Mouse (Mus musculus) lung, postnatal 0 days (tissue): ENCODE measurements at regions not wholly inside any gene's neighbourhood (a gene's known extent, or its start where the extent isn't known, plus 50 kb on each side); places are given as distances from the start of the nearest gene placed in this dataset.

Experiments
- CTCF ChIP-seq: IDR thresholded peaks from 2 replicates; pipeline ENCODE4 v1.5.1; 2016; ENCODE audit warnings: antibody characterized with exemption, mild to moderate bottlenecking
- EP300 ChIP-seq: IDR thresholded peaks from 2 replicates; pipeline ENCODE4 v1.6.1; 2016; ENCODE audit warnings: antibody characterized with exemption, mild to moderate bottlenecking, control low read depth

GRCm38 (mm10) chr17:75756487-75756886 lies 204.7 kb upstream of the Fam98a start:
- TF ChIP-seq CTCF (no peak), EP300 (no peak)
